Mouse (Mus musculus) spleen, adult 12 weeks (tissue): ENCODE results near the gene Krtap29-1.

Experiments used
- DNase-seq: peaks from one replicate; pipeline ENCODE4 v3.0.0; 2022; ENCODE audit warnings: low spot score

Krtap29-1 gene

GRCm38 (mm10) chr11:99978953-99979352 is at the start of gene Krtap29-1:
TSS of gene Krtap29-1 (minus strand) at chr11:99979053.
- no peak for DNase-seq

GRCm38 (mm10) chr11:100021438-100021837 is 42.6 kb upstream of the Krtap29-1 start:
- no peak for DNase-seq

DNA sequence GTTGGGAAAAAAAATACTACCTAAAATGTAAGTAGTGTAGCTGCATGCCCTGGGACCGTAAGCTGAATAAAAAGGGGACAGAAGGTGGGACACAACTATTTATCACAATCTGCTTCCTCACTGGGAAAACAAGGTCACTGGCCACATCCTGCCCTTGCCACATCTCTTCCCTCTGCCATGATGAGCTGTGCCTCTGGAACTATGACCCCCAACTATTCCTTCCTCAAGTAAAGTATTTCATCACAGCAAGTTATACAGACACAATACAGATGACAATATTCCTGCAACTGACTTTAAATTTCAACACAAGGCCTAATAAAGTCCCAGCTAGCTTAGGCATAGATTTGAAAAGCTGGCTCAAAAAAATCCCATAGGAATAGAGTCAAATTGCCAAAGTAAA is 40.6 kb upstream of the Krtap29-1 start:
- no peak for DNase-seq

- no peak for DNase-seq
These were observed 37.3 kb upstream of the Krtap29-1 start, which contains the start of gene Krt33a for GRCm38 (mm10) chr11:100016112-100016511. TSS of gene Krt33a (minus strand) at chr11:100016212.

- no peak for DNase-seq
These were observed 34.9 kb upstream of the Krtap29-1 start for GRCm38 (mm10) chr11:100013691-100014171.

- no peak for DNase-seq
These were observed 31.8 kb upstream of the Krtap29-1 start for GRCm38 (mm10) chr11:100010682-100011081.

DNA sequence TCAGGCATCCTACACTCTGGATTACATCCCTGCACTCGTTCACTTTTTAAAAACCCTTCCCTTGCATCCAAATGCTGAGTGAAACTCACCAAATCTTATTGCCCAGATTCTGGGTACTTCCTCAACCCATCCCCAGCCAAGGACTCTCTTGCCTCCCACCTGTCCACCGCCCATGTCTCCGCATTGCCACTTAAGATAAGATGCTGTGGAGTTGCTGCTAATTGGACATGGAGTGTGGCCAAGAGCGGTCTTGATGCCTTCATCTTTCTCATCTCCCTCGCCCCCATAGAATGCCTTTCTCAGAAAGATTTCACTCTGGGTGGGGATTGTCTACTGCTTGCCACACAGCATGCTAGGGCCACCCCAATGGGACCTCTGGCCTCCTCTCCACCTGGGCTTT is 29.5 kb upstream of the Krtap29-1 start:
- no peak for DNase-seq

GRCm38 (mm10) chr11:100006624-100007023 is 27.8 kb upstream of the Krtap29-1 start:
- DNase-seq: no peak

GRCm38 (mm10) chr11:100005905-100006304 is 27.1 kb upstream of the Krtap29-1 start:
- DNase-seq: no peak

DNA sequence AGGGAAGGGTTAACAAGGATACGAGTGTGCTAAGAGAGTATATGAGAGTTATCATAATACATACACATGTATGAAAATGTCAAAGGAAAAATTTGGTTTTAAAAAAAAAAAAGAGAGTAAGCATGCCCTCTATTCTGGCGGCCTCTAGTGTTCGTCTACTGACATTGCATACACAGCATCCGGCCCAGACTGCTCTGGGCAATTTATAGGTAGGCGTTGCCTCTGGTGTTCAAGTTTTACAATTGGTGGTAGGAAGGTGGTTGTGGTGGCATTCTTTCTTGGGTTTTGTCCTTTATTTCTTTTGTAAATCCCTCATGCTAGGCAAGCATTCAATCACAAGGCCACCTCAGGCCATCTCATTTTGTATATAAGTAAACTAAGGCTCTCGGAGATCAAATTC is 26.0 kb upstream of the Krtap29-1 start:
- no peak for DNase-seq

DNA sequence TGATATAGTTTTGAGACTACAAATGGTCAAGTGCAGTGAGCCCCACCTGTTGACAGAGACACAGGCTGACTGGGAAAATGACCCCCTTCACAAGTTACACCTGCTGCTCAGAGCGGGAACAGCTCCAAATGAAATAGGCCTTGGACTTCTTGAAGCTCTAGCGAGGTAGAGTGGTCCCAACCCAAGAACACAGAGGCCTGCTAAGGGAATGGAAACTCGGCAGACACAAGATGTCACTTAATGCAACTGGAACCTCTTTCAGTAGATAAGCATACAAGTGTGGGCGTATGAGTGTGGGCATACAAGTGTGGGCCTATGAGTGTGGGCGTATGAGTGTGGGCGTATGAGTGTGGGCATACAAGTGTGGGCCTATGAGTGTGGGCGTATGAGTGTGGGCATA is 20.2 kb upstream of the Krtap29-1 start:
- no peak for DNase-seq

GRCm38 (mm10) chr11:99994384-99994661 is 15.5 kb upstream of the Krtap29-1 start:
- no peak for DNase-seq

- no peak for DNase-seq
These were observed 14.9 kb upstream of the Krtap29-1 start, which contains the start of gene Krtap17-1 for GRCm38 (mm10) chr11:99993620-99994383. TSS of gene Krtap17-1 (minus strand) at chr11:99993994.

GRCm38 (mm10) chr11:99990571-99990970 is 11.7 kb upstream of the Krtap29-1 start:
- DNase-seq: no peak

- DNase-seq: no peak
These were observed 11.1 kb upstream of the Krtap29-1 start for GRCm38 (mm10) chr11:99989881-99990405.

GRCm38 (mm10) chr11:99988530-99988929 is 9.7 kb upstream of the Krtap29-1 start:
- DNase-seq: no peak

GRCm38 (mm10) chr11:99986180-99986647 is 7.4 kb upstream of the Krtap29-1 start, which contains the start of gene Krtap16-1:
TSS of gene Krtap16-1 (minus strand) at chr11:99986597.
- no peak for DNase-seq

GRCm38 (mm10) chr11:99985291-99986092 is 6.6 kb upstream of the Krtap29-1 start:
- no peak for DNase-seq

DNA sequence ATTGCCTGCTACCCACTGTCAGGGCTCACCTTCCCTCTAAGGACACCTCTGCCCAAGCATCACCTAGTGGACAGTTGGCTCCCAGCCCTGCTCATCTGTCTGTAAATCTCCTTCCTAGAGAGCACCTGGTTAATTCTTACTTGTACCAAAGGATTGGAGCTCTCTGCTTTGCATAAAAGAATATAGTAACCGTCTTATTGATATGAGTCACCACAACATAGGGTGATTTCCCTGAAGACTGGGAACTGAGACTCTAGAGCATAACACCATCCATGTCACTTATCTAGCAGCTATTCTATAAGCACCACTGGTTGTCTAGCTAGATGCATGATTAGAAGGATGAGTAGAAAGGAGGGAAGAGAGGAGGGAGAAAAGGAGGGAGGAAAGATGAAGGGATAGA is 4.6 kb upstream of the Krtap29-1 start:
- no peak for DNase-seq

- no peak for DNase-seq
These were observed 3.9 kb upstream of the Krtap29-1 start for GRCm38 (mm10) chr11:99982731-99983130.

DNA sequence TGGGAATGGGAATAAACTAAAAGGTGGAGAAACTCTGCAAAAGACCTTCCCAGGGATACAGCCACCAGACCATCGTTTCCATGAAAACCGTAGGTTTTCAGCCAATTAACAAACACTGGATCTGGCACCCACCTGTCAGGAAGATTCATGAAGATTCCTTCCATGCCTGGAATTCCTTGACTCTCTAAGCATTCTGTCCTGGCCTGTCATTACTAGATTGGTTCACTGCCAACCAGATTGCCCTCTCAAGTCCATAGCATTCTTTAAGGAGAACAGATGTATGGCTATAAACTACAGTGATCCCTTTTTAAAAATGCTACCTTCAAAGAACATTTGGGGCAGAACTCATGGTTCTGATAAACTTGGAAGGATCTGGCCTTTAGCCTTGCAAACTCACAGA is 12.9 kb downstream of the Krtap29-1 start:
- DNase-seq: no peak

GRCm38 (mm10) chr11:99964213-99964612 is 14.6 kb downstream of the Krtap29-1 start:
- no peak for DNase-seq

DNA sequence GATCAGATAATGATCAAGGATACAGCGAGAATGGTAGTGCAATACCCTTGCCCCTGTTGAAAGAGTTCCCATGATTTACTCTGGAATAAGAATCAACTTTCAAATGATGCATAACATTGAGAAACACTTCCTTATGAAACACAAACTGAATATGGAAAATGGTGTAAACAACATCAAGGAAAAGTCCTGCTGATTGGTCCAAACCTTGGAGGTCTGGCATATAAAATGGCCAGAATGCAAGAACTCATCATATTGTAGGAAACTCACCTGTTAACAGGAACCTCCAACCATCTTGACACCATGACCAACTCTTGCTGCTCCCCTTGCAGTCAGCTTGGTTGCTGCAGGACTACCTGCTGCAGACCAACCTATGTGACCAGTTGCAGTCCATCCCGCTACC is 30.7 kb downstream of the Krtap29-1 start, which contains the start of gene Krtap9-5:
TSS of gene Krtap9-5 (plus strand) at position 301 of the 400 bp plus-strand sequence.
- no peak for DNase-seq
